Mouse (Mus musculus) E14TG2a.4 (cell line): ENCODE measurements at regions not wholly inside any gene's neighbourhood (a gene's known extent, or its start where the extent isn't known, plus 50 kb on each side); places are given as distances from the start of the nearest gene placed in this dataset.

Experiments used
- CTCF ChIP-seq: conservative IDR thresholded peaks from 2 replicates; pipeline ENCODE4 v1.5.1; 2014; ENCODE audit warnings: low read length
- NANOG ChIP-seq: IDR thresholded peaks from 2 replicates; pipeline ENCODE4 v1.6.1; 2014; ENCODE audit warnings: borderline replicate concordance, low read length, mixed read lengths
- POU5F1 ChIP-seq: IDR thresholded peaks from 2 replicates; pipeline ENCODE4 v1.6.1; 2014; ENCODE audit warnings: low read length, borderline replicate concordance

- TF ChIP-seq CTCF (no peak), NANOG (no peak), POU5F1 (no peak)
These were observed 534.5 kb upstream of the Atp11b start for GRCm38 (mm10) chr3:35219394-35219793.
